Mouse (Mus musculus): Measurements from ENCODE around the gene Patj.

- TF ChIP-seq CTCF (IDR thresholded peaks at IDR 0.05; ENCODE audit: borderline replicate concordance, extremely low read depth, insufficient read depth, insufficient read length) (no peak), POLR2A (IDR thresholded peaks at IDR 0.05; ENCODE audit: borderline replicate concordance, extremely low read depth, insufficient read depth, insufficient read length, poor library complexity, severe bottlenecking) (no peak)
Measured at GRCm38 (mm10) chr4:98500875-98501274, 105.3 kb downstream of the Patj start.

Measured in brain, embryonic 14.5 days (tissue).